Mouse (Mus musculus) liver, postnatal 0 days (tissue): ENCODE measurements at regions not wholly inside any gene's neighbourhood (a gene's known extent, or its start where the extent isn't known, plus 50 kb on each side); places are given as distances from the start of the nearest gene placed in this dataset. TPM values are rescaled to one million over a fixed set of nuclear protein-coding genes. Genes with fewer than 3 reads are reported as not detected.

Experiments used
- ATAC-seq: fragments of 200-750 bp; cut with Nextera tagmentation; 2 replicates; pipeline ENCODE4 v1.8.0; 2017; ENCODE audit warnings: mild to moderate bottlenecking, moderate library complexity
- DNase-seq: peaks from one replicate; pipeline ENCODE4 v3.0.0-alpha.2; 2016
- H3K27ac ChIP-seq: fragments of 300-500 bp; sonication (generic); 2 replicates; pipeline ENCODE4 v1.5.1; 2014; ENCODE audit warnings: antibody characterized with exemption, moderate library complexity, mild to moderate bottlenecking, low read depth
- H3K27me3 ChIP-seq: fragments of 300-500 bp; sonication (generic); 2 replicates; pipeline ENCODE4 v1.6.1; 2014; ENCODE audit warnings: low read length, control low read depth, mixed read lengths; ENCODE audit not compliant: insufficient read depth
- H3K36me3 ChIP-seq: fragments of 300-500 bp; sonication (generic); replicated peaks from 2 replicates; pipeline ENCODE4 v1.6.1; 2014; ENCODE audit warnings: mild to moderate bottlenecking, control low read depth, low read length, moderate library complexity, mixed read lengths; ENCODE audit not compliant: insufficient read depth
- H3K4me1 ChIP-seq: fragments of 300-500 bp; sonication (generic); 2 replicates; pipeline ENCODE4 v1.6.1; 2014; ENCODE audit warnings: antibody characterized with exemption, mild to moderate bottlenecking, control low read depth; ENCODE audit not compliant: insufficient read depth
- H3K4me2 ChIP-seq: fragments of 300-500 bp; sonication (generic); 2 replicates; pipeline ENCODE4 v1.6.1; 2014; ENCODE audit warnings: low read depth, mild to moderate bottlenecking, low read length, moderate library complexity, mixed read lengths
- H3K4me3 ChIP-seq: fragments of 300-500 bp; sonication (generic); 2 replicates; pipeline ENCODE4 v1.5.1; 2014; ENCODE audit warnings: low read depth, low read length
- H3K9ac ChIP-seq: fragments of 300-500 bp; sonication (generic); replicated peaks from 2 replicates; pipeline ENCODE4 v1.6.1; 2014; ENCODE audit warnings: mild to moderate bottlenecking, moderate library complexity
- H3K9me3 ChIP-seq: fragments of 300-500 bp; sonication (generic); 2 replicates; pipeline ENCODE4 v1.6.1; 2016; ENCODE audit warnings: mild to moderate bottlenecking, control low read depth, low read length, mixed read lengths
- CTCF ChIP-seq: sonication (generic); IDR thresholded peaks from 2 replicates; pipeline ENCODE4 v1.5.1; 2016; ENCODE audit warnings: antibody characterized with exemption, low read depth
- EP300 ChIP-seq: IDR thresholded peaks from 2 replicates; pipeline ENCODE4 v1.6.1; 2016; ENCODE audit warnings: antibody characterized with exemption, low read depth, mild to moderate bottlenecking
- WGBS: fragments of 180-500 bp; shearing (Covaris S2); extraction: QIAGEN DNeasy Blood & Tissue Kit; methylation state at CpG from one replicate; pipeline ENCODE4 v1.1.7; 2014; ENCODE audit not compliant: insufficient replicate concordance; 5-methylcytosine and 5-hydroxymethylcytosine counted together
- microRNA-seq: library from miRNA; unstranded; fragments of <30 nt; microRNA quantifications from one replicate; pipeline ENCODE4, GENCODE M21; 2016

GRCm38 (mm10) chr5:50990822-50991537 lies 576.5 kb downstream of the Ppargc1a start:
- H3K9me3 ChIP-seq, result no peaks in the 10 kb centered on the region
- TF ChIP-seq EP300, result no peak
- no peak for TF ChIP-seq CTCF
- WGBS, result 73% methylated on average over 2 of the region's 2 CpGs
- H3K27ac ChIP-seq, result no peak overlapping the region
- no peak overlapping the region for H3K9ac ChIP-seq
- no peak overlapping the region for H3K4me2 ChIP-seq
- DNase-seq (no peak), ATAC-seq (no peak)
- no peaks in the 10 kb centered on the region for H3K27me3 ChIP-seq
- H3K4me3 ChIP-seq, result no peak overlapping the region
- H3K36me3 ChIP-seq, result no peaks in the 10 kb centered on the region
- H3K4me1 ChIP-seq, result no peaks in the 10 kb centered on the region

Small RNA genes lying in the stretch of these regions (microRNA-seq; reads per million reads assigned to microRNA genes)
- gene Gm44377, result not detected
